Mouse (Mus musculus) neural tube, embryonic 13.5 days (tissue): Measurements from ENCODE around the gene Iffo1. TPM values are rescaled to one million over a fixed set of nuclear protein-coding genes. Genes with fewer than 3 reads are reported as not detected.

Experiments
- ATAC-seq: fragments of 200-750 bp; cut with Nextera tagmentation; 2 replicates; pipeline ENCODE4 v1.8.0; 2017; ENCODE audit warnings: low read depth, mild to moderate bottlenecking, moderate TSS enrichment, moderate library complexity
- H3K27ac ChIP-seq: fragments of 300-500 bp; sonication (generic); replicated peaks from 2 replicates; pipeline ENCODE4 v1.5.1; 2015; ENCODE audit warnings: moderate library complexity, mild to moderate bottlenecking, inconsistent platforms
- H3K27me3 ChIP-seq: fragments of 300-500 bp; sonication (generic); 2 replicates; pipeline ENCODE4 v1.6.1; 2015; ENCODE audit warnings: mild to moderate bottlenecking, inconsistent platforms
- H3K36me3 ChIP-seq: fragments of 300-500 bp; sonication (generic); 2 replicates; pipeline ENCODE4 v1.6.1; 2015; ENCODE audit warnings: mild to moderate bottlenecking, inconsistent platforms
- H3K4me1 ChIP-seq: fragments of 300-500 bp; sonication (generic); replicated peaks from 2 replicates; pipeline ENCODE4 v1.6.1; 2015; ENCODE audit warnings: inconsistent platforms
- H3K4me2 ChIP-seq: fragments of 300-500 bp; sonication (generic); 2 replicates; pipeline ENCODE4 v1.6.1; 2015; ENCODE audit warnings: inconsistent platforms, mild to moderate bottlenecking, moderate library complexity
- H3K4me3 ChIP-seq: fragments of 300-500 bp; sonication (generic); 2 replicates; pipeline ENCODE4 v1.5.1; 2015; ENCODE audit warnings: mild to moderate bottlenecking, inconsistent platforms
- H3K9ac ChIP-seq: fragments of 300-500 bp; sonication (generic); 2 replicates; pipeline ENCODE4 v1.6.1; 2015; ENCODE audit warnings: moderate library complexity, mild to moderate bottlenecking, inconsistent platforms
- H3K9me3 ChIP-seq: fragments of 300-500 bp; sonication (generic); 2 replicates; pipeline ENCODE4 v1.6.1; 2016; ENCODE audit warnings: inconsistent platforms
- WGBS: fragments of 180-500 bp; shearing (Covaris S2); methylation state at CpG from one replicate; pipeline ENCODE4 v1.1.7; 2015; 5-methylcytosine and 5-hydroxymethylcytosine counted together
- microRNA-seq: library from miRNA; unstranded; fragments of <30 nt; microRNA quantifications from one replicate; pipeline ENCODE4, GENCODE M21; 2016
- polyA plus RNA-seq: library from polyadenylated mRNA; unstranded; fragments of >200 nt; fragmentation: Nextera tagmentation; extraction: Ambion mirVana; gene quantifications from 2 replicates; pipeline ENCODE4 v1.2.1, GENCODE M21; 2015

Iffo1 gene
- polyA plus RNA-seq, 1 experiment from 2014 or later: 21.1 TPM

GRCm38 (mm10) chr6:125191332-125192015, 46.4 kb downstream of the Iffo1 start, which contains the start of the genes Ncapd2 and Mrpl51:
Gene Ncapd2, minus strand, starts transcription at chr6:125191701.
Gene Mrpl51, plus strand, starts transcription at chr6:125191801.
- ATAC-seq: peak; percentile 98
- Histone ChIP-seq H3K4me2 (peak within 1 kb of the TSS; percentile 95), H3K36me3 (peaks cover 56% of the 10 kb centered on the region), H3K27me3 (no peaks in the 10 kb centered on the region), H3K4me3 (peak within 1 kb of the TSS; percentile 74), H3K9me3 (no peaks in the 10 kb centered on the region), H3K4me1 (peaks cover 29% of the 10 kb centered on the region), H3K9ac (peak within 1 kb of the TSS; percentile 84), H3K27ac (peak within 1 kb of the TSS; percentile 100)
- 1% methylated on average over 54 of the region's 54 CpGs for WGBS

GRCm38 (mm10) chr6:125192016-125192714, 47.1 kb downstream of the Iffo1 start:
- H3K27me3 ChIP-seq: no peaks in the 10 kb centered on the region
- WGBS: under 1% methylated on average over 34 of the region's 34 CpGs
- peaks cover 29% of the 10 kb centered on the region for H3K4me1 ChIP-seq
- peak; percentile 97 for ATAC-seq
- H3K36me3 ChIP-seq: peaks cover 49% of the 10 kb centered on the region
- H3K9me3 ChIP-seq: no peaks in the 10 kb centered on the region
- peak overlapping the region; percentile 84 for H3K9ac ChIP-seq
- H3K27ac ChIP-seq: peak overlapping the region; percentile 100
- peak overlapping the region; percentile 74 for H3K4me3 ChIP-seq
- peak overlapping the region; percentile 95 for H3K4me2 ChIP-seq

GRCm38 (mm10) chr6:125192841-125193240, 47.8 kb downstream of the Iffo1 start:
- H3K9me3 ChIP-seq: no peaks in the 10 kb centered on the region
- H3K4me2 ChIP-seq: peak overlapping the region; percentile 95
- peak overlapping the region; percentile 84 for H3K9ac ChIP-seq
- no peak for ATAC-seq
- H3K36me3 ChIP-seq: peaks cover 43% of the 10 kb centered on the region
- peak overlapping the region; percentile 100 for H3K27ac ChIP-seq
- 45% methylated on average over 5 of the region's 5 CpGs for WGBS
- no peaks in the 10 kb centered on the region for H3K27me3 ChIP-seq
- H3K4me3 ChIP-seq: peak overlapping the region; percentile 74
- peaks cover 29% of the 10 kb centered on the region for H3K4me1 ChIP-seq

GRCm38 (mm10) chr6:125193390-125193789, 48.3 kb downstream of the Iffo1 start:
- WGBS: 76% methylated on average over 7 of the region's 7 CpGs
- peak overlapping the region; percentile 95; the same call in 1 of the 2 replicates for H3K4me2 ChIP-seq

GRCm38 (mm10) chr6:125195541-125196075, 50.6 kb downstream of the Iffo1 start:
- Histone ChIP-seq H3K4me2 (no peak overlapping the region), H3K4me3 (no peak overlapping the region), H3K9ac (no peak overlapping the region), H3K27ac (0 out of 2 replicates have a peak overlapping the region, but pooled peaks have one; percentile 33), H3K27me3 (no peaks in the 10 kb centered on the region), H3K36me3 (peaks cover 25% of the 10 kb centered on the region), H3K9me3 (no peaks in the 10 kb centered on the region), H3K4me1 (peaks cover 15% of the 10 kb centered on the region)
- no peak for ATAC-seq
- 31% methylated on average over 1 of the region's 1 CpGs for WGBS

More at GRCm38 (mm10) chr6:125193390-125193789, 48.3 kb downstream of the Iffo1 start:
- Histone ChIP-seq H3K27me3 (no peaks in the 10 kb centered on the region), H3K9ac (no peak overlapping the region), H3K9me3 (no peaks in the 10 kb centered on the region), H3K36me3 (peaks cover 37% of the 10 kb centered on the region), H3K4me1 (peaks cover 29% of the 10 kb centered on the region), H3K27ac (no peak overlapping the region), H3K4me3 (no peak overlapping the region)
- ATAC-seq: no peak

GRCm38 (mm10) chr6:125196301-125196700, 51.3 kb downstream of the Iffo1 start:
- no peak for ATAC-seq
- WGBS: 57% methylated on average over 3 of the region's 3 CpGs
- Histone ChIP-seq H3K27me3 (no peaks in the 10 kb centered on the region), H3K27ac (no peak overlapping the region), H3K4me1 (peaks cover 11% of the 10 kb centered on the region), H3K4me2 (no peak overlapping the region), H3K4me3 (no peak overlapping the region), H3K36me3 (peaks cover 25% of the 10 kb centered on the region), H3K9me3 (no peaks in the 10 kb centered on the region), H3K9ac (no peak overlapping the region)

GRCm38 (mm10) chr6:125197166-125197565, 52.1 kb downstream of the Iffo1 start:
- Histone ChIP-seq H3K36me3 (peaks cover 25% of the 10 kb centered on the region), H3K9me3 (no peaks in the 10 kb centered on the region), H3K4me1 (peaks cover 11% of the 10 kb centered on the region), H3K4me2 (no peak overlapping the region), H3K9ac (no peak overlapping the region), H3K27ac (no peak overlapping the region), H3K4me3 (no peak overlapping the region), H3K27me3 (no peaks in the 10 kb centered on the region)
- no peak for ATAC-seq
- 90% methylated on average over 5 of the region's 5 CpGs for whole genome bisulfite sequencing

GRCm38 (mm10) chr6:125210436-125210835, 65.4 kb downstream of the Iffo1 start:
- Histone ChIP-seq H3K27me3 (peaks cover 30% of the 10 kb centered on the region), H3K4me1 (no peaks in the 10 kb centered on the region), H3K36me3 (no peaks in the 10 kb centered on the region), H3K4me3 (no peak overlapping the region), H3K9me3 (no peaks in the 10 kb centered on the region; the same call in 1 of the 2 replicates), H3K4me2 (no peak overlapping the region), H3K9ac (no peak overlapping the region), H3K27ac (no peak overlapping the region)
- 93% methylated on average over 1 of the region's 1 CpGs for WGBS
- ATAC-seq: no peak

Small RNA genes lying within 50 kb of the gene (microRNA-seq; reads per million reads assigned to microRNA genes)
- gene Mir3098 (not detected), gene Mir7045 (not detected)

Other genes with a start within 250 kb of the Iffo1 start
- 2.2 and 3.2 TPM in 2 replicates for gene Lag3, start 233.5 kb upstream of the Iffo1 start, polyA plus RNA-seq
- 797 TPM in 2 replicates for gene Ptms, start 225.1 kb upstream of the Iffo1 start, polyA plus RNA-seq
- gene Mlf2, start 213.9 kb upstream of the Iffo1 start, polyA plus RNA-seq: 535 and 552 TPM in 2 replicates
- 85.4 and 96.4 TPM in 2 replicates for gene Cops7a, start 179.7 kb upstream of the Iffo1 start, polyA plus RNA-seq
- gene Pianp, start 148.5 kb upstream of the Iffo1 start, polyA plus RNA-seq: 28.4 and 28.9 TPM in 2 replicates
- gene Zfp384, start 136.1 kb upstream of the Iffo1 start, polyA plus RNA-seq: 20.0 and 23.2 TPM in 2 replicates
- 147 and 148 TPM in 2 replicates for gene Ing4, start 105.5 kb upstream of the Iffo1 start, polyA plus RNA-seq
- gene Acrbp, start 95.6 kb upstream of the Iffo1 start, polyA plus RNA-seq: 19.0 and 21.0 TPM in 2 replicates
- 0.43 and 0.77 TPM in 2 replicates for gene Lpar5, start 77.3 kb upstream of the Iffo1 start, polyA plus RNA-seq
- gene Chd4, start 49.3 kb upstream of the Iffo1 start, polyA plus RNA-seq: 89.0 and 107 TPM in 2 replicates
- 44.5 and 45.3 TPM in 2 replicates for gene Nop2, start 13.3 kb upstream of the Iffo1 start, polyA plus RNA-seq
- gene Gapdh, start 21.2 kb downstream of the Iffo1 start, polyA plus RNA-seq: 1,206 and 1,336 TPM in 2 replicates
- gene Ncapd2, start 46.5 kb downstream of the Iffo1 start, polyA plus RNA-seq: 48.8 and 69.2 TPM in 2 replicates
- gene Mrpl51, start 46.6 kb downstream of the Iffo1 start, polyA plus RNA-seq: 143 and 158 TPM in 2 replicates
- gene Vamp1, start 70.3 kb downstream of the Iffo1 start, polyA plus RNA-seq: 16.2 and 17.1 TPM in 2 replicates
- gene Tapbpl, start 86.6 kb downstream of the Iffo1 start, polyA plus RNA-seq: 4.8 and 5.5 TPM in 2 replicates
- 1.3 and 1.6 TPM in 2 replicates for gene Cd27, start 91.8 kb downstream of the Iffo1 start, polyA plus RNA-seq
- not detected in 2 replicates for gene Tuba3a, start 140.8 kb downstream of the Iffo1 start, polyA plus RNA-seq
- 16.3 and 17.5 TPM in 2 replicates for gene Ltbr, start 168.6 kb downstream of the Iffo1 start, polyA plus RNA-seq
- gene Scnn1a, start 175.4 kb downstream of the Iffo1 start, polyA plus RNA-seq: 0.36 and 0.63 TPM in 2 replicates
- 17.5 and 21.5 TPM in 2 replicates for gene Tnfrsf1a, start 204.1 kb downstream of the Iffo1 start, polyA plus RNA-seq
- gene Plekhg6, start 235.6 kb downstream of the Iffo1 start, polyA plus RNA-seq: 0.23 TPM in 1 of 2 replicates, not detected in the other